Comparison of ENCODE assay signal across 9 mouse cellular contexts in genomic region chr6:86029323-86029713, GRCm38 (mm10). TPM values are rescaled to one million over a fixed set of nuclear protein-coding genes. Genes with fewer than 3 reads are reported as not detected.
DNase-seq lines count a peak whose midpoint lies in the region; ATAC-seq and TF ChIP-seq lines count a peak whose summit lies in the region.
"Had no signal": no experiment of that assay in that cellular context is flagged by ENCODE, and none has a peak within 500 bp of the region (broad histone marks: within the 10 kb centered on the region; RNA-seq: fewer than 3 reads in every experiment).

No protein-coding gene starts in this region.

- WGBS in kidney, adult 2 months, result 26% methylated on average over 6 of the region's 6 CpGs
- 3% methylated on average over 6 of the region's 6 CpGs for WGBS in forebrain, postnatal 0 days
- 1% methylated on average over 6 of the region's 6 CpGs for WGBS in midbrain, embryonic 12.5 days

- H3K9ac ChIP-seq in forebrain, postnatal 0 days, result peak overlapping the region; percentile 97
- peak overlapping the region; percentile 97 for H3K9ac ChIP-seq in midbrain, embryonic 12.5 days (replicated peaks)

- H3K9me3 ChIP-seq in forebrain, postnatal 0 days (ENCODE audit: low read length), result no peaks in the 10 kb centered on the region
- no peaks in the 10 kb centered on the region for H3K9me3 ChIP-seq in midbrain, embryonic 12.5 days

- peaks cover 3% of the 10 kb centered on the region; the same call in 1 of the 2 replicates for H3K27me3 ChIP-seq in kidney, adult 2 months (replicated peaks; ENCODE audit: control insufficient read depth, insufficient read depth, low read length)
- H3K27me3 ChIP-seq in forebrain, postnatal 0 days (ENCODE audit: insufficient read depth, low read length), result no peaks in the 10 kb centered on the region
- peaks cover 21% of the 10 kb centered on the region for H3K27me3 ChIP-seq in midbrain, embryonic 12.5 days

- H3K27ac ChIP-seq in kidney, adult 2 months (ENCODE audit: insufficient read depth, low read depth, low read length), result no peak overlapping the region
- H3K27ac ChIP-seq in forebrain, postnatal 0 days (ENCODE audit: low read depth, low read length), result peak overlapping the region; percentile 97
- peak overlapping the region; percentile 95 for H3K27ac ChIP-seq in midbrain, embryonic 12.5 days (replicated peaks)

- no peaks in the 10 kb centered on the region for H3K4me1 ChIP-seq in kidney, adult 2 months (ENCODE audit: control insufficient read depth, insufficient read depth, low read length)
- H3K4me1 ChIP-seq in forebrain, postnatal 0 days (ENCODE audit: insufficient read depth), result peaks cover 31% of the 10 kb centered on the region
- peaks cover 42% of the 10 kb centered on the region for H3K4me1 ChIP-seq in midbrain, embryonic 12.5 days

- intact Hi-C loops in gastrocnemius, postnatal 36 days (cut with DNase I), result loop anchor here (10.0 kb wide), 1 partner anchor 325 kb away; no protein-coding TSS in a partner anchor

- DNase-seq in kidney, adult 2 months, result no peak
- DNase-seq in kidney, postnatal 4 days, result no peak
- peak; percentile 61 for DNase-seq in cerebellum, adult 11-12 months
- no peak for DNase-seq in forebrain, postnatal 0 days
- no peak for DNase-seq in gastrocnemius, postnatal 36 days
- DNase-seq in ovary, adult 18-20 months (ENCODE audit: low spot score), result no peak
- no peak for DNase-seq in spleen, adult 12 weeks (ENCODE audit: low spot score)
- DNase-seq: heart, postnatal 36 days had no signal

- ATAC-seq in forebrain, postnatal 0 days, result 0 out of 2 replicates have a peak, but pooled peaks have one; percentile 1
- peak; percentile 31; the same call in 1 of the 2 replicates for ATAC-seq in midbrain, embryonic 12.5 days (ENCODE audit: low FRiP score, low read depth)

- no peaks in the 10 kb centered on the region for H3K36me3 ChIP-seq in kidney, adult 2 months (ENCODE audit: control insufficient read depth, insufficient read depth, low read length)
- H3K36me3 ChIP-seq in forebrain, postnatal 0 days (ENCODE audit: insufficient read depth), result no peaks in the 10 kb centered on the region
- no peaks in the 10 kb centered on the region for H3K36me3 ChIP-seq in midbrain, embryonic 12.5 days

- peak overlapping the region; percentile 53; the same call in 1 of the 2 replicates for H3K4me3 ChIP-seq in kidney, adult 2 months (ENCODE audit: insufficient read depth, low read depth, low read length)
- peak overlapping the region; percentile 76 for H3K4me3 ChIP-seq in forebrain, postnatal 0 days (ENCODE audit: low read depth, low read length)
- peak overlapping the region; percentile 81 for H3K4me3 ChIP-seq in midbrain, embryonic 12.5 days

- no peak for TF ChIP-seq POLR2A in kidney, adult 2 months (IDR thresholded peaks at IDR 0.05; ENCODE audit: low read depth, low read length)

- no peak for TF ChIP-seq CTCF in kidney, adult 2 months (conservative IDR thresholded peaks at IDR 0.05; ENCODE audit: insufficient read depth, insufficient read length, low read depth, low read length)
- TF ChIP-seq CTCF in forebrain, postnatal 0 days (IDR thresholded peaks at IDR 0.05; ENCODE audit: low read depth), result no peak

- H3K4me2 ChIP-seq in forebrain, postnatal 0 days (ENCODE audit: low read depth), result peak overlapping the region; percentile 66
- H3K4me2 ChIP-seq in midbrain, embryonic 12.5 days (replicated peaks), result peak overlapping the region; percentile 75

RNA-seq across cellular contexts. Expression of gene Add2, which starts 0.8 kb away (rescaled TPM):
- 1.1 and 1.5 TPM in 2 replicates for polyA plus RNA-seq in kidney, adult 2 months (2012; rRNA removed)
- total RNA-seq in forebrain, postnatal 0 days (2014; rRNA removed), result 267 and 333 TPM in 2 replicates
- 175 and 186 TPM in 2 replicates for polyA plus RNA-seq in forebrain, postnatal 0 days (2015; fragmentation: Nextera tagmentation; extraction: Ambion mirVana)
- polyA plus RNA-seq in midbrain, embryonic 12.5 days (2016; fragmentation: Nextera tagmentation; extraction: Ambion mirVana), result 127 and 130 TPM in 2 replicates
- under 1 TPM in 1 of 2 experiments, not detected in 1; 0.05 TPM for total RNA-seq in gastrocnemius, postnatal 36 days (2021)

RNA-seq across cellular contexts. Expression of gene Figla, which starts 13.3 kb away (rescaled TPM):
- not detected in 2 replicates for polyA plus RNA-seq in kidney, adult 2 months (2012; rRNA removed)
- total RNA-seq in forebrain, postnatal 0 days (2014; rRNA removed), result not detected in 2 replicates
- not detected in 2 replicates for polyA plus RNA-seq in forebrain, postnatal 0 days (2015; fragmentation: Nextera tagmentation; extraction: Ambion mirVana)
- not detected in 2 replicates for polyA plus RNA-seq in midbrain, embryonic 12.5 days (2016; fragmentation: Nextera tagmentation; extraction: Ambion mirVana)
- not detected for total RNA-seq in gastrocnemius, postnatal 36 days (2021)
- total RNA-seq: heart, postnatal 36 days had no signal

Comparison
In these comparisons a context has a peak if more than half of its experiments do, and no peak if none do; other contexts are left out.
1. RNA of gene Add2, which starts 0.8 kb away (polyA plus RNA-seq): 175 to 186 TPM in forebrain, postnatal 0 days and 127 to 130 TPM in midbrain, embryonic 12.5 days; 1.1 to 1.5 TPM in kidney, adult 2 months; every median in the first group is over 10 times any median in the second.
2. Peak in every context shown above with its lines, with median percentiles within 50 percentile points of each other: H3K4me3 ChIP-seq.